Mouse (Mus musculus): Measurements from ENCODE around the gene Gprc5c.
"Not testable (repeated sequence)": the region's sequence is repeated elsewhere in the genome, so short reads cannot be mapped to it uniquely, and the experiment has no call there.

Gprc5c gene

DNA sequence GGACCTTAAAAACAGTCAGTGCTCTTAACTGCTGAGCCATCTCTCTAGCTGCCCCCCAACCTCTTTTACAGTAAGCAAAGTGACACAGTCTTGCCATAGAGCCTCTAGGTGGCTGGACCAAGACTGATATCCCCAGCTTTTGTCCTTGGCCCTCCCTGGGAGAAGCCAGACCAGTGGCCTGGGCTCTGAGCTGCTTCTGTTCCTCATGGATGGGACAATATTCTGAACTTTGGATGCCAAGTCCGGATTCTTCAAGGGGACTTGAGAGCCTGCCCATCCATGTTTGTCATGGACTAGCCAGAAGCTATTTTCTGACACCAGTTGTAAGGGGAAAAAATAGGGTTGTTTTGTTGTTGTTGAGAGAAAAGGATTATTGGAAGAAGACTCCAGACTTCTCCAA is 18.8 kb downstream of the Gprc5c start:
- DNase-seq (ENCODE audit: low spot score), result no peak

GRCm38 (mm10) chr11:114871540-114871939 is 20.6 kb downstream of the Gprc5c start:
- no peak for DNase-seq (ENCODE audit: low spot score)

- DNase-seq (ENCODE audit: low spot score), result no peak
Measured at GRCm38 (mm10) chr11:114873022-114873817, 22.3 kb downstream of the Gprc5c start.

GRCm38 (mm10) chr11:114874226-114875145 is 23.5 kb downstream of the Gprc5c start:
- DNase-seq (ENCODE audit: low spot score), result no peak

- DNase-seq (ENCODE audit: low spot score), result no peak
Measured at GRCm38 (mm10) chr11:114875301-114875801, 24.4 kb downstream of the Gprc5c start.

- no peak for DNase-seq (ENCODE audit: low spot score)
Measured at GRCm38 (mm10) chr11:114876176-114876575, 25.2 kb downstream of the Gprc5c start.

GRCm38 (mm10) chr11:114876621-114877020 is 25.7 kb downstream of the Gprc5c start:
- DNase-seq (ENCODE audit: low spot score), result no peak

- DNase-seq (ENCODE audit: low spot score), result no peak
Measured at GRCm38 (mm10) chr11:114877145-114877544, 26.2 kb downstream of the Gprc5c start.

GRCm38 (mm10) chr11:114879666-114880065 is 28.7 kb downstream of the Gprc5c start:
- no peak for DNase-seq (ENCODE audit: low spot score)

DNA sequence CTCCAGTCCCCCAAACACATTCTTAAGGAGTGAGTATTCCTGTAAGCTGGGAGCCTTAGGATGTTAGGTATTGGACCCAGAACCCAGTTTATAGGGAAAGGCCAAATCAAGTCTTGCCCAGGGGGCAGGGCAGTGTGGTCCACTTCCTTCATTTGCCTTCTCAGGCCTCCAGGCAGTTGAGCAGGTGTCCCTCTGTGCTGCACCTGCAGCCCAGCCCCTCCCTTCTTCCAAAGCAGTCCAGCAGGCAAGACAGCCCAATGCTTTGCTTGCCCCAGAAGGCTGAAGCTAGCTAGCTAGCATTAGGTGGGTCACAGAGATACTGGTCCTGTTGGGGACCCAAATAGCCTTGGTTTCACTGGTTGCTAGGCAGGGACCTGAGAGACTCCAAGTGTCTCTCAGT is 29.2 kb downstream of the Gprc5c start:
- no peak for DNase-seq (ENCODE audit: low spot score)

GRCm38 (mm10) chr11:114880589-114880988 is 29.6 kb downstream of the Gprc5c start:
- DNase-seq (ENCODE audit: low spot score), result no peak

DNA sequence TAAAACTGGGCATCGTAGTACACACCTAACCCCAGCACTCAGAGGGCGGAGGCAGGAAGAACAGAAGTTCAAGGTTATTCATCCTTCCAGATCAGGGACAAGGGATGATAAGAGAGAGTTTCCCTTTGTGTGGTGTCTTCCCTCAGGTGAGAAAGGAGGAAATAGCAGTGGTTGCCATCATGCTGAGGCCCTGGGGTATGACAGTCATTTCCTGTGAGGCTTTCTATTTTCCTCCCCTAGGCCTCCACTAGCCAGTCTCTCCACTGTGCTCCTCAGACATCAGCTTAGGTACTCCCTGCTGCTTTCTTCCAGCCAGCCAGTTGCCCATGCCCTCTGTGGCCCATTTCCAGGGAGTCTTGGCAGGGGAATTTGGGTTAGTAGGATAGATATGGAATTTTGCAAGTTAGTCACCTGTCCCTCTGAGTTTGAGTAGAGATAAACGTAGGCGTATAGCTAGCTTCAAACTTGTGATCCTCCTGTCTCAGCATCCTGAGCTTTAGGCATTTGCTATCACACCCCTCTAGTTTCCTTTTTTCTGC is 32.4 kb downstream of the Gprc5c start:
- DNase-seq (ENCODE audit: low spot score), result no peak

DNA sequence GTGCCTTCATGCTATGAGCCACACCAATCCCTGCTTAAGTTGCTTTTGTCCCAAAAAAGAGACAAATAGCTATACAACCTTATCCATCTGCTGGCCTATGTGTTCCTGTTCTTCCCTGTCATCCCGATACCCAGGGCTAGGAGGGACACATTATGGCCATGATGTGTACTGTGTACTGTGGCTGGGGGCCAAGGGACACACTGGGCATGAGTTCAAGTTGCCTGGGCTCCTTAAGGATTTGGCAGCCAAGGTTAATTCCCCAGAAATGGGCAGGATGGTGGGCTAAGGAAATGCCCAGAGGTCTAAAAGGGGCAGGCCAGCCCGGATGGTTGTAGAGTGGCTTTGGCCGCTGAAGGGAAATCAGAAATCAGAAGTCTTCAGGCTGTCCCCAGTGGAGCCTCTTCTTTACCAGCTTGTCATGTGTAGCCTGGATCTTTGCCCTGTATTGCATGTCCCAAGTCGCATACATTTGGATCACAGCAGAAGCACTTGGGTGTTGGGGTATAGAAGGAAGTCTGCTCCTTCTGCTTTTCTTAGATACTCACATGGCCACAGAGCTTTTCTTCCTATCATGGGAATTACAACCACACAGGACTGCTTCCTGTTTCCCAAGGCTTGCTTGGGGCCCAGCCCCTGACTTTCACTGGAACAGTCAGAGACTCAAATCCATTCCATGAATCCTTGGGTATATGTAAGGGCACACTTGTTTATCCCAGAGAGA is 33.6 kb downstream of the Gprc5c start:
- DNase-seq (ENCODE audit: low spot score), result no peak

GRCm38 (mm10) chr11:114889991-114890518 is 39.1 kb downstream of the Gprc5c start, which contains the start of gene Cd300a:
TSS of gene Cd300a (plus strand) at chr11:114890041.
- no peak for DNase-seq (ENCODE audit: low spot score)

DNA sequence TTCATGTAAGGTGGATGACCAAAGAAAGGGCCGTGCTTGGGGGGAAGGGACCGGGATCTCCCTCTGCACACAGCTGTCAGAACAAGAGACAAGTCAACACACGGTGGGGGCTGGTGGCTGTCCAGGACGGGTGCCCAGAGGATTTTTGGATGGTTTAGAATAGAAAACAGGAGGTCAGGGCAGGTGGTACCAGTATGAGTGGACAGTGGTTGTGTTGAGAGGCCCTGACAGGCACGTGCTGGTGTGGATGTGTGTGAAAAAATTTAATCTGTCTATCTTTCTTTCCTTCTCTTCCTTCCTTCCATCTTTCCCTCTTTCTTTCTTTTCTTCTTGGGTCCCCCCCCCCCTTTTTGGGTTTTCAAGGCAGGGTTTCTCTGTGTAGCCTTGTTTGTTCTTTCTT is 39.6 kb downstream of the Gprc5c start:
- no peak for DNase-seq (ENCODE audit: low spot score)

GRCm38 (mm10) chr11:114896085-114896484 is 45.1 kb downstream of the Gprc5c start:
- DNase-seq (ENCODE audit: low spot score), result no peak

DNA sequence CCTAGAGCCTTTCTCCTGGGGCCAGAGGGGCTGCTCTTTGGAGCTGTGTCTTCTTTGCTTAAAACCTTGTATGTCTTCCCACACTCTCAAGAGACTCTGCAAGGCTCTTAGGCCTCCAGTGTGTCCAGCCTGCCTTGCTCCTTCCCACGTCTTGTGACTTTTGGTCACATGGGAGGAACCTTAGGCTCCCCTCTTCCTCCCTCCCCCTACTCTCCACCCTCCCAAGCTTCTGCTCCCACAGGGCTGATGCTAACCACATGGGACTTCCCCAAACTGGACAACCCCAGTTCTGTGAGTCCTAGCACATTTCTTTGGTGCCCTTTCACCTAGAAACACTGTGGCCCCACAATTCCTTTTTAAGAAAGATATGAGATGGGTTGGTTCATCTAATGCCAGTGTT is 47.1 kb downstream of the Gprc5c start:
- DNase-seq (ENCODE audit: low spot score), result no peak

GRCm38 (mm10) chr11:114903224-114903623 is 52.3 kb downstream of the Gprc5c start:
- DNase-seq (ENCODE audit: low spot score), result no peak

GRCm38 (mm10) chr11:114907567-114907966 is 56.6 kb downstream of the Gprc5c start:
- no peak for DNase-seq (ENCODE audit: low spot score)

DNA sequence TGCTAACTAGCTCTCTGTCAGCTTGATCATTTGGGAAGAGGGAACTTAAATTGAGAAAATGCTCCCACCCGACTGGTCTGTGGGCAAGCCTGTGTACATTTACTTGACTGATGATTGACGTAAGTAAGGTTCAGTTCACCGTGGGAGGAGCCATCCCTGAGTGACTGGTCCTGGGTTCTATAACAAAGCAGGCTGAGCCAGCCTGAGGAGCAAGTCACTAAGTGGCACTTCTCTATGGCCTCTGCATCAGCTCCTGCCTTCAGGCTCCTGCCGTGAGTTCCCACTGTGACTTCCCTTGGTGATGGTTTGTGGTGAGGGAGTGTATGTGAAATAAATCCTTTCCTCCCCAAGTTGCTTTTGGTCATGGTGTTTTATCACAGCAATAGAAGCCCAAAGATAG is 57.1 kb downstream of the Gprc5c start:
- no peak for DNase-seq (ENCODE audit: low spot score)

DNA sequence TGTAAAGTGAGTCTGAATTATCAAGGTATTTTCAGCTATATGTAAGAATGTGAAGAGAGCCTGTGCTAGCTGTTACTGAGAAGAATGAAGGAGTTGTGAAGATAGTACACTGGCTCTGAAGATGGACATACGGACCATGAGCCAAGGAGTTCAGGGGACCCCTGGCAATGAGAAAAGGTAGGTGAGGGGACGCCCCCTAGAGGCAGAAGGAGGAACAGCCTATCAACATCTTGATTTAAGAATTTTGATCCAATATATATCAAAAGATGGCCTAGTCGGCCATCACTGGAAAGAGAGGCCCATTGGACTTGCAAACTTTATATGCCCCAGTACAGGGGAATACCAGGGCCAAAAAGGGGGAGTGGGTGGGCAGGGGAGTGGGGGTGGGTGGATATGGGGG is 58.6 kb downstream of the Gprc5c start:
- not testable (repeated sequence) for DNase-seq (ENCODE audit: low spot score)

GRCm38 (mm10) chr11:114912847-114913246 is 61.9 kb downstream of the Gprc5c start:
- peak; percentile 25 for DNase-seq (ENCODE audit: low spot score)

All from spleen, adult 12 weeks (tissue).